Mouse (Mus musculus) limb, embryonic 12.5 days (tissue): ENCODE results near the gene Tm7sf3. TPM values are rescaled to one million over a fixed set of nuclear protein-coding genes. Genes with fewer than 3 reads are reported as not detected.

Source experiments
- ATAC-seq: fragments of 200-750 bp; cut with Nextera tagmentation; 2 replicates; pipeline ENCODE4 v1.8.0; 2017; ENCODE audit warnings: low read depth, moderate TSS enrichment; ENCODE audit not compliant: insufficient number of reproducible peaks, insufficient read depth, low FRiP score, low TSS enrichment
- H3K27ac ChIP-seq: fragments of 300-500 bp; sonication (generic); 2 replicates; pipeline ENCODE4 v1.5.1; 2016; ENCODE audit warnings: mild to moderate bottlenecking, moderate library complexity
- H3K27me3 ChIP-seq: fragments of 300-500 bp; sonication (generic); 2 replicates; pipeline ENCODE4 v1.6.1; 2016; ENCODE audit warnings: mild to moderate bottlenecking, moderate library complexity
- H3K36me3 ChIP-seq: fragments of 300-500 bp; sonication (generic); 2 replicates; pipeline ENCODE4 v1.6.1; 2016; ENCODE audit warnings: mild to moderate bottlenecking, moderate library complexity
- H3K4me1 ChIP-seq: fragments of 300-500 bp; sonication (generic); replicated peaks from 2 replicates; pipeline ENCODE4 v1.6.1; 2016
- H3K4me2 ChIP-seq: fragments of 300-500 bp; sonication (generic); 2 replicates; pipeline ENCODE4 v1.6.1; 2016; ENCODE audit warnings: mild to moderate bottlenecking, moderate library complexity
- H3K4me3 ChIP-seq: fragments of 300-500 bp; sonication (generic); replicated peaks from 2 replicates; pipeline ENCODE4 v1.5.1; 2016; ENCODE audit warnings: mild to moderate bottlenecking
- H3K9ac ChIP-seq: fragments of 300-500 bp; sonication (generic); replicated peaks from 2 replicates; pipeline ENCODE4 v1.6.1; 2016; ENCODE audit warnings: mild to moderate bottlenecking, moderate library complexity
- H3K9me3 ChIP-seq: fragments of 300-500 bp; sonication (generic); 2 replicates; pipeline ENCODE4 v1.6.1; 2016; ENCODE audit warnings: mild to moderate bottlenecking, moderate library complexity
- WGBS: fragments of 180-500 bp; shearing (Covaris S2); methylation state at CpG from one replicate; pipeline ENCODE4 v1.1.7; 2016; 5-methylcytosine and 5-hydroxymethylcytosine counted together
- polyA plus RNA-seq: library from polyadenylated mRNA; unstranded; fragments of >200 nt; fragmentation: Nextera tagmentation; extraction: Ambion mirVana; gene quantifications from 2 replicates; pipeline ENCODE4 v1.2.1, GENCODE M21; 2016

The Tm7sf3 gene
- polyA plus RNA-seq, 1 experiment from 2014 or later, result 34.1 TPM

DNA sequence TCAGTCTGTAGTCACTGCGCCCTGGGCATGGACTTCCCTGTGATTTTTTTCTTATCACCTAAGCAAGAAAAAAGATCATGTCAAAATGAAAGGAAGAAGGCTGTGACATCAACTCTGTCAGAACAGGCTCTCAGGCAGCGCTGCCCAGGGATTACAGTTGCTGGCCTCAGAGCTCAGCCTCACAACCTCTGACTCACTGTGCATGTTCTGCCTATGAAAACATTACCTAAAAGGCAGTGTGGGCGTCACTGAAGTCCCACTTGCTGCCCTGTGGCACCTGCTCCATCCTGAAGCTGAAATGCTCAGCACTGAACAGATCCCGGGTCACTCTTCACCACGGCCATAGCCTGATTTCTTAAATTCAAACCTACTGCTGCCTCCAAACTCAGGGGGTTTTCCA is 29.9 kb downstream of the Tm7sf3 start:
- Histone ChIP-seq H3K27ac (no peak overlapping the region), H3K4me3 (no peak overlapping the region), H3K4me1 (no peaks in the 10 kb centered on the region), H3K4me2 (no peak overlapping the region), H3K9ac (no peak overlapping the region), H3K9me3 (no peaks in the 10 kb centered on the region), H3K36me3 (peaks cover 88% of the 10 kb centered on the region), H3K27me3 (no peaks in the 10 kb centered on the region)
- no peak for ATAC-seq
- WGBS, result 93% methylated on average over 5 of the region's 5 CpGs

GRCm38 (mm10) chr6:146611897-146612296 is 30.7 kb downstream of the Tm7sf3 start:
- H3K4me2 ChIP-seq, result no peak overlapping the region
- H3K9ac ChIP-seq, result no peak overlapping the region
- H3K27me3 ChIP-seq, result no peaks in the 10 kb centered on the region
- ATAC-seq, result no peak
- no peaks in the 10 kb centered on the region for H3K9me3 ChIP-seq
- peaks cover 88% of the 10 kb centered on the region for H3K36me3 ChIP-seq
- no peaks in the 10 kb centered on the region for H3K4me1 ChIP-seq
- H3K27ac ChIP-seq, result no peak overlapping the region
- 92% methylated on average over 7 of the region's 7 CpGs for WGBS
- H3K4me3 ChIP-seq, result no peak overlapping the region

DNA sequence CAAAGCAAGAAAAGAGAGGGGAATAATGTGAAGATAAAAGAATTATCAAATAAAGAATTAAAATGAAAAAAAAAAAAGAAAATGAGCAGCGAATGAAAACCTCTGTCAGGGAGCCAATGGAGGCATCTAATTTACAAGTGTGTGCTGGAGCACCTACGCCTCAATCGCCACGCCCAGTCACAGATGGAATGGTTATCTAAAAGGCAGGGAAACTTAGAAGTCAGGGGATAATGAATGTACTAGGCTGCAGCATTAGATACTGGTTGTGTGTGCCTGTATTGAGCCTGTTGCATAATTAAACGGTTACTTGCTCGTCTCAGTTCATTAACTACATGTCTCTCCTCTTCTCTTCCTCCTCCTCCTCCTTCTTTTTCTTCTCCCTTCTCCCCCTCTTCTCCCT is 31.2 kb downstream of the Tm7sf3 start:
- Histone ChIP-seq H3K27me3 (no peaks in the 10 kb centered on the region), H3K9ac (no peak overlapping the region), H3K9me3 (no peaks in the 10 kb centered on the region), H3K36me3 (peaks cover 88% of the 10 kb centered on the region), H3K4me3 (no peak overlapping the region), H3K4me1 (no peaks in the 10 kb centered on the region), H3K27ac (no peak overlapping the region), H3K4me2 (no peak overlapping the region)
- 88% methylated on average over 6 of the region's 6 CpGs for WGBS
- ATAC-seq, result no peak

- H3K27me3 ChIP-seq, result no peaks in the 10 kb centered on the region
- peaks cover 82% of the 10 kb centered on the region for H3K36me3 ChIP-seq
- no peak overlapping the region for H3K27ac ChIP-seq
- no peak overlapping the region for H3K4me2 ChIP-seq
- H3K4me3 ChIP-seq, result no peak overlapping the region
- H3K4me1 ChIP-seq, result no peaks in the 10 kb centered on the region
- WGBS, result 83% methylated on average over 10 of the region's 10 CpGs
- no peak overlapping the region for H3K9ac ChIP-seq
- H3K9me3 ChIP-seq, result no peaks in the 10 kb centered on the region
- no peak for ATAC-seq
These were observed 39.0 kb downstream of the Tm7sf3 start for GRCm38 (mm10) chr6:146603651-146604050.

DNA sequence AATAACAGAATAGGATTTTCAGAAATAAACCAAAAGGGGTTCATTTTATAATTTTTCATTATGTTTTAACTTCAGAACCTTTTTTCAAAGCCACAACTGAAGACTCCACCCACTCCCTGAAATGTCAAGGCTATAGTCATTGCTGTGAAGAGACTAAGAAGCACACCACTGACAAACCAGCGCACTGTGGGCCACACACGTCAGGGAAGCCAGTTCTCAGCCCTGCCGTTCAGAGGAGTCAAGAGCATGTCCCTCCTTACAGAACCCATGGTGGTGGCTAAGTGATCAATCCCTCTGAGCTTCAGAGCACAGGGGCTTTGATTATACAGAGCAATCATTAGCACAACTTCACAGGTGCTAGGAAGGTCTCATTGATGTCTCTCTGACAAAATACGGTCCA is 40.0 kb downstream of the Tm7sf3 start:
- Histone ChIP-seq H3K4me3 (no peak overlapping the region), H3K9me3 (no peaks in the 10 kb centered on the region), H3K4me2 (no peak overlapping the region), H3K27me3 (no peaks in the 10 kb centered on the region), H3K4me1 (no peaks in the 10 kb centered on the region), H3K9ac (no peak overlapping the region), H3K27ac (no peak overlapping the region), H3K36me3 (peaks cover 85% of the 10 kb centered on the region)
- WGBS, result 78% methylated on average over 4 of the region's 4 CpGs
- no peak for ATAC-seq

DNA sequence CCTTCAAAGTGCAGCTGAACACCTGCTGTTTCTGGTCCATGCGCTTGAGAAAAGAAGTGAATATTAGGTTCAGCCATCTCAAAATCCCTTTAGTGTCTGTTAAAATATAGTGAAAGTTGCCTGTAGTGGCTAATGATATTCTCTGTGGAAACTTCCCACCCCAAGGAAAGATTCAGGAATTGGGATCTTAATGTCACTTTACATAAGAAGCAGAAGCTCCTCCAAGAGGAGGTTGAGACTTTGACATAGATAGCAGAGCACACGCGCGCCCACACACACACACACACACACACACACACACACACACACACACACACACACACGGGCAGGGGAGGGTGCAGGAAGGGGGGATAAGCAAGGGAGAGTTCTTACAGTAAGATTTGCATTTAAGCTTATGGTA is 57.5 kb downstream of the Tm7sf3 start:
- no peak for ATAC-seq
- WGBS, result 91% methylated on average over 5 of the region's 5 CpGs
- Histone ChIP-seq H3K36me3 (peaks cover 47% of the 10 kb centered on the region), H3K9ac (no peak overlapping the region), H3K27ac (no peak overlapping the region), H3K4me2 (no peak overlapping the region), H3K27me3 (no peaks in the 10 kb centered on the region), H3K9me3 (no peaks in the 10 kb centered on the region), H3K4me1 (peaks cover 2% of the 10 kb centered on the region; the same call in 1 of the 2 replicates), H3K4me3 (no peak overlapping the region)

- Histone ChIP-seq H3K4me3 (no peak overlapping the region), H3K9ac (no peak overlapping the region), H3K4me1 (peaks cover 13% of the 10 kb centered on the region), H3K4me2 (no peak overlapping the region), H3K27ac (no peak overlapping the region), H3K27me3 (no peaks in the 10 kb centered on the region), H3K9me3 (no peaks in the 10 kb centered on the region), H3K36me3 (peaks cover 30% of the 10 kb centered on the region)
- no peak for ATAC-seq
- WGBS, result 81% methylated on average over 2 of the region's 2 CpGs
These were observed 59.1 kb downstream of the Tm7sf3 start for GRCm38 (mm10) chr6:146583366-146584046.

DNA sequence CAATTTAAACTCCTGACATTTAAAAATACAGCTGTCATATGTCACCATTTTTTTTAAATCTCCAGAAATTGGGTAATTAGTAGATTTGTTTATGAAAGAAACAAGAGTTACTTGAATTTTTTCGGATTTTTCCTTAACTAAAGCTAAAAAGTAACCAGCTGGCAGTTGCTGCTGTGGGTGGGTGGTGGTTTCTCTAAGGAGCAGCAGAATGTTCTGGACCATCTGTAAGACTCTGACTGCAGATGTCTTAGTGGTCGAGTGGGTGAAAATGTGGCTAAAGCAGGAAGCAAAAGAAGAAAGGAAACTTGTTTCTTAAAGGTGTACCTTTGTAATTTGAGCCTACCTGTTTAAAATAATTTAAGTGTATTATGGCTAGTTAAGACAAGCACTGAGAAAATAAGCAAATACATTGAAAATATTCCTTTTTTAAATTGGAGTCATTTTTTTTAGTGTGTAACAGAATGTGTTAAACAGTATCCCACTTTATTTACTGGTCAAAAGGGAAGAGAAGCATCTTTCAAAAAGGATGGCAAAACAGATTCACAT is 62.2 kb downstream of the Tm7sf3 start:
- H3K4me3 ChIP-seq, result no peak overlapping the region
- ATAC-seq, result no peak
- no peaks in the 10 kb centered on the region for H3K9me3 ChIP-seq
- H3K27me3 ChIP-seq, result no peaks in the 10 kb centered on the region
- 28% methylated on average over 2 of the region's 2 CpGs for WGBS
- no peak overlapping the region for H3K4me2 ChIP-seq
- H3K27ac ChIP-seq, result no peak overlapping the region
- H3K9ac ChIP-seq, result no peak overlapping the region
- peaks cover 3% of the 10 kb centered on the region for H3K36me3 ChIP-seq
- peaks cover 26% of the 10 kb centered on the region for H3K4me1 ChIP-seq

DNA sequence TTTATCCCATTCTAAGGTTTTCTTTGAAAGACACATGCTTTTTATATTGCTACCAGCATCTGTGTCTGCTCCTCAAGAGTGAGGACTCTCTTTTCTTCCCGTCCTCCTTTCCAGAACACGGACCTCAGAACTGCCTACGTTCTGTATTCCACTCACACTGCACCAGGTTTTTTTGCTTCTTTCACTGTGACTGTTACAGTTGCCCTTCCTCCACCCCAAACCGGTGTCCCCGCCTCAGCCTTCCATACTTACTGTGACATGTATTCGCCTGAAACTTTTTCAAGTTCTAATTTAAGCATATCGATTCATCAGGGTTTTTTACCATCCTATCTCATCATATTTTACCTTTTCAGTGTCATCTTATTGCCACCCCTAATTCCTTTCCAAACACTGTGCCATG is 64.0 kb downstream of the Tm7sf3 start:
- H3K4me2 ChIP-seq, result peak overlapping the region; percentile 65
- peak overlapping the region; percentile 88 for H3K4me3 ChIP-seq
- ATAC-seq, result no peak
- WGBS, result 14% methylated on average over 7 of the region's 7 CpGs
- no peaks in the 10 kb centered on the region for H3K27me3 ChIP-seq
- peak overlapping the region; percentile 96 for H3K27ac ChIP-seq
- H3K9ac ChIP-seq, result peak overlapping the region; percentile 95
- no peaks in the 10 kb centered on the region for H3K36me3 ChIP-seq
- peaks cover 32% of the 10 kb centered on the region for H3K4me1 ChIP-seq
- H3K9me3 ChIP-seq, result no peaks in the 10 kb centered on the region

- Histone ChIP-seq H3K9me3 (no peaks in the 10 kb centered on the region), H3K4me3 (peak overlapping the region; percentile 88), H3K4me1 (peaks cover 34% of the 10 kb centered on the region), H3K9ac (peak overlapping the region; percentile 95), H3K27me3 (no peaks in the 10 kb centered on the region), H3K27ac (peak overlapping the region; percentile 96), H3K36me3 (no peaks in the 10 kb centered on the region), H3K4me2 (peak overlapping the region; percentile 65)
- WGBS, result under 1% methylated on average over 22 of the region's 22 CpGs
- ATAC-seq, result peak; percentile 45; the same call in 1 of the 2 replicates
These were observed 64.5 kb downstream of the Tm7sf3 start for GRCm38 (mm10) chr6:146578111-146578531.

- H3K9ac ChIP-seq, result peak within 1 kb of the TSS; percentile 95
- no peaks in the 10 kb centered on the region for H3K27me3 ChIP-seq
- peaks cover 40% of the 10 kb centered on the region for H3K4me1 ChIP-seq
- under 1% methylated on average over 76 of the region's 77 CpGs for WGBS
- peak within 1 kb of the TSS; percentile 65 for H3K4me2 ChIP-seq
- peak; percentile 95 for ATAC-seq
- H3K9me3 ChIP-seq, result no peaks in the 10 kb centered on the region
- peak within 1 kb of the TSS; percentile 88 for H3K4me3 ChIP-seq
- no peaks in the 10 kb centered on the region for H3K36me3 ChIP-seq
- peak within 1 kb of the TSS; percentile 96 for H3K27ac ChIP-seq
These were observed 65.1 kb downstream of the Tm7sf3 start, which contains the start of gene Ints13 for GRCm38 (mm10) chr6:146577310-146578109. Ints13 (minus strand) TSS chr6:146577835.
